Mouse (Mus musculus) kidney, postnatal 0 days (tissue): Measurements from ENCODE around the gene Depdc1b. TPM values are rescaled to one million over a fixed set of nuclear protein-coding genes. Genes with fewer than 3 reads are reported as not detected.
A peak's percentile ranks its signal among the peaks of the same experiment; 100 is the strongest.

Source experiments
- ATAC-seq: fragments of 200-750 bp; cut with Nextera tagmentation; replicated peaks from 2 replicates; pipeline ENCODE4 v1.8.0; 2017; ENCODE audit warnings: low read depth, moderate number of reproducible peaks, moderate TSS enrichment, moderate library complexity; ENCODE audit not compliant: low FRiP score
- DNase-seq: peaks from one replicate; pipeline ENCODE4 v3.0.0-alpha.2; 2016; ENCODE audit warnings: low spot score
- H3K27ac ChIP-seq: fragments of 300-500 bp; sonication (generic); 2 replicates; pipeline ENCODE4 v1.5.1; 2014; ENCODE audit warnings: mild to moderate bottlenecking
- H3K27me3 ChIP-seq: fragments of 300-500 bp; sonication (generic); 2 replicates; pipeline ENCODE4 v1.6.1; 2014; ENCODE audit warnings: low read length, mixed read lengths; ENCODE audit not compliant: insufficient read depth
- H3K36me3 ChIP-seq: fragments of 300-500 bp; sonication (generic); 2 replicates; pipeline ENCODE4 v1.6.1; 2014; ENCODE audit warnings: low read length, mixed read lengths; ENCODE audit not compliant: insufficient read depth
- H3K4me1 ChIP-seq: fragments of 300-500 bp; sonication (generic); replicated peaks from 2 replicates; pipeline ENCODE4 v1.6.1; 2014; ENCODE audit warnings: antibody characterized with exemption, low read length, mixed read lengths; ENCODE audit not compliant: insufficient read depth
- H3K4me2 ChIP-seq: fragments of 300-500 bp; sonication (generic); 2 replicates; pipeline ENCODE4 v1.6.1; 2014; ENCODE audit warnings: mild to moderate bottlenecking, low read length, moderate library complexity, mixed read lengths
- H3K4me3 ChIP-seq: fragments of 300-500 bp; sonication (generic); replicated peaks from 2 replicates; pipeline ENCODE4 v1.5.1; 2014; ENCODE audit warnings: low read depth, low read length
- H3K9ac ChIP-seq: fragments of 300-500 bp; sonication (generic); 2 replicates; pipeline ENCODE4 v1.6.1; 2014; ENCODE audit warnings: low read depth, low read length
- H3K9me3 ChIP-seq: fragments of 300-500 bp; sonication (generic); replicated peaks from 2 replicates; pipeline ENCODE4 v1.6.1; 2016; ENCODE audit warnings: low read length, inconsistent platforms, mixed read lengths
- CTCF ChIP-seq: IDR thresholded peaks from 2 replicates; pipeline ENCODE4 v1.5.1; 2016; ENCODE audit warnings: antibody characterized with exemption, low read depth, mild to moderate bottlenecking, moderate library complexity
- WGBS: fragments of 180-500 bp; shearing (Covaris S2); extraction: QIAGEN DNeasy Blood & Tissue Kit; methylation state at CpG from one replicate; pipeline ENCODE4 v1.1.7; 2014; 5-methylcytosine and 5-hydroxymethylcytosine counted together
- polyA plus RNA-seq: library from polyadenylated mRNA; unstranded; fragments of >200 nt; fragmentation: Nextera tagmentation; extraction: Ambion mirVana; gene quantifications from 2 replicates; pipeline ENCODE4 v1.2.1, GENCODE M21; 2015

The Depdc1b gene
- polyA plus RNA-seq, 1 experiment from 2014 or later = 4.1 TPM

GRCm38 (mm10) chr13:108329693-108330092, 13.6 kb downstream of the Depdc1b start:
- Histone ChIP-seq H3K9me3 (no peaks in the 10 kb centered on the region), H3K4me1 (0 out of 2 replicates have a peak, but pooled peaks cover 2% of the 10 kb centered on the region), H3K4me2 (no peak overlapping the region), H3K9ac (no peak overlapping the region), H3K36me3 (0 out of 2 replicates have a peak, but pooled peaks cover 6% of the 10 kb centered on the region), H3K27me3 (no peaks in the 10 kb centered on the region), H3K4me3 (no peak overlapping the region), H3K27ac (no peak overlapping the region)
- DNase-seq (peak; percentile 76), ATAC-seq (no peak)
- peak; percentile 79 for TF ChIP-seq CTCF
- 61% methylated on average over 3 of the region's 3 CpGs for WGBS

- H3K27ac ChIP-seq = no peak overlapping the region
- ATAC-seq = no peak
- no peaks in the 10 kb centered on the region for H3K27me3 ChIP-seq
- no peaks in the 10 kb centered on the region for H3K36me3 ChIP-seq
- no peak for TF ChIP-seq CTCF
- 0 out of 2 replicates have a peak, but pooled peaks cover 4% of the 10 kb centered on the region for H3K4me1 ChIP-seq
- H3K9me3 ChIP-seq = no peaks in the 10 kb centered on the region
- 62% methylated on average over 15 of the region's 15 CpGs for WGBS
- no peak overlapping the region for H3K4me3 ChIP-seq
- peak; percentile 46 for DNase-seq
- H3K9ac ChIP-seq = no peak overlapping the region
- H3K4me2 ChIP-seq = no peak overlapping the region
These were observed 19.3 kb downstream of the Depdc1b start for GRCm38 (mm10) chr13:108335257-108336003.

DNA sequence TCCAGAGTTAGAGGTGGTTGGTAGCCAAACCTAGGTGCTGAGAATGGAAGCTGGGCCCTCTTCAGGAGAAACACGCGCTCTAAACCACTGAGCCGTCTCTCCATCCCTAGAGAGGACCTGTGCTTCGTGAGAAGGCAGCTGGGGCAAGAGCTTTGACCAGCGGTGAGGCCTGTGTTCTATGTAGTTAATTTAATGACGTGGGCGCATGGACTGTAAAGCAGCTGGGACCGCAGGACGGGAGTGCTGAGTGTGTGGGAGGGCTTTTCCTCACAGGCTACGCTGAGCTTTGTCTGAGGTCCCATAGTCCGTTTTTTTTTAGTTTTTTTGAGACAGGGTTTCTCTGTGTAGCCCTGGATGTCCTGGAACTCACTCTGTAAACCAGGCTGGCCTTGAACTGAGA, 20.1 kb downstream of the Depdc1b start:
- Histone ChIP-seq H3K4me2 (no peak overlapping the region), H3K27me3 (no peaks in the 10 kb centered on the region), H3K9me3 (no peaks in the 10 kb centered on the region), H3K4me3 (no peak overlapping the region), H3K4me1 (0 out of 2 replicates have a peak, but pooled peaks cover 4% of the 10 kb centered on the region), H3K36me3 (no peaks in the 10 kb centered on the region), H3K27ac (no peak overlapping the region), H3K9ac (no peak overlapping the region)
- WGBS = 45% methylated on average over 11 of the region's 11 CpGs
- TF ChIP-seq CTCF = no peak
- no peak for ATAC-seq
- peak; percentile 16 for DNase-seq

DNA sequence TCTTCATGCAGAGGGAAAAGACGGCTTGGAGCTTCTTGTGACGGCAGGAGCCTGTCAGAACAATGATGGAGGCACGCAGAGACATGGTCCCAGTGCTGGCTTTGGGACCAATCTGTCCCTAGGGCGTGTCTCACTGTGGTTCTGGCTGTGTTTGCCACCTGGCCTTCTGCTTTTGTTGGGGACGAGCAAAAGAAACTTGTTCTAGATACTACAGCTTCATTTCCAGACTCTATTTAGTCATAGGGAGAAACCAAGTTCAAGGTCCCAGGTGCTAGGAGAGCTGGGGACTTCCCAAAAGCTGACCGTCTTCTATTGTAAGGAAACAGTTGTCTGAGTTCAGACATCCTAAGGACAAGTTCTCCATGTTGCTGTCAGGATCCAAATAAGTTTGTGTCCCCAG, 21.2 kb downstream of the Depdc1b start:
- no peak for TF ChIP-seq CTCF
- no peaks in the 10 kb centered on the region for H3K9me3 ChIP-seq
- ATAC-seq (no peak), DNase-seq (no peak)
- H3K4me2 ChIP-seq = no peak overlapping the region
- no peaks in the 10 kb centered on the region for H3K27me3 ChIP-seq
- H3K4me3 ChIP-seq = no peak overlapping the region
- H3K9ac ChIP-seq = no peak overlapping the region
- H3K27ac ChIP-seq = no peak overlapping the region
- no peaks in the 10 kb centered on the region for H3K36me3 ChIP-seq
- 89% methylated on average over 6 of the region's 6 CpGs for WGBS
- H3K4me1 ChIP-seq = 0 out of 2 replicates have a peak, but pooled peaks cover 4% of the 10 kb centered on the region

GRCm38 (mm10) chr13:108338076-108338836, 22.1 kb downstream of the Depdc1b start:
- 0 out of 2 replicates have a peak, but pooled peaks cover 4% of the 10 kb centered on the region for H3K4me1 ChIP-seq
- no peak overlapping the region for H3K4me2 ChIP-seq
- H3K4me3 ChIP-seq = no peak overlapping the region
- no peaks in the 10 kb centered on the region for H3K27me3 ChIP-seq
- WGBS = 60% methylated on average over 7 of the region's 7 CpGs
- H3K36me3 ChIP-seq = no peaks in the 10 kb centered on the region
- no peak for TF ChIP-seq CTCF
- no peak for DNase-seq
- no peak overlapping the region for H3K27ac ChIP-seq
- no peak for ATAC-seq
- H3K9ac ChIP-seq = no peak overlapping the region
- no peaks in the 10 kb centered on the region for H3K9me3 ChIP-seq

GRCm38 (mm10) chr13:108339907-108340596, 23.9 kb downstream of the Depdc1b start:
- no peak overlapping the region for H3K27ac ChIP-seq
- no peaks in the 10 kb centered on the region for H3K4me1 ChIP-seq
- no peak overlapping the region for H3K4me2 ChIP-seq
- no peak; the same call in 1 of the 2 replicates for ATAC-seq
- H3K4me3 ChIP-seq = no peak overlapping the region
- no peaks in the 10 kb centered on the region for H3K36me3 ChIP-seq
- DNase-seq = no peak
- no peaks in the 10 kb centered on the region for H3K27me3 ChIP-seq
- H3K9me3 ChIP-seq = no peaks in the 10 kb centered on the region
- WGBS = 76% methylated on average over 10 of the region's 10 CpGs
- no peak for TF ChIP-seq CTCF
- no peak overlapping the region for H3K9ac ChIP-seq
